Mouse (Mus musculus): ENCODE measurements around the gene Tmem210. TPM values are rescaled to one million over a fixed set of nuclear protein-coding genes. Genes with fewer than 3 reads are reported as not detected.

The Tmem210 gene
- polyA plus RNA-seq, 1 experiment from 2014 or later = not detected

- no peaks in the 10 kb centered on the region for H3K9me3 ChIP-seq (ENCODE audit: control insufficient read depth, low read length)
- WGBS = under 1% methylated on average over 53 of the region's 55 CpGs
- H3K36me3 ChIP-seq (ENCODE audit: control insufficient read depth, insufficient read depth, low read length) = peaks cover 5% of the 10 kb centered on the region
- H3K9ac ChIP-seq (ENCODE audit: low read length) = peak within 1 kb of the TSS; percentile 70
- no peaks in the 10 kb centered on the region for H3K27me3 ChIP-seq (ENCODE audit: control insufficient read depth, insufficient read depth, low read length)
- peak within 1 kb of the TSS; percentile 8; the same call in 1 of the 2 replicates for H3K27ac ChIP-seq (ENCODE audit: low read depth, low read length)
- peak; percentile 99 for DNase-seq (ENCODE audit: low spot score)
- H3K4me2 ChIP-seq (ENCODE audit: low read depth, low read length, severe bottlenecking) = peak within 1 kb of the TSS; percentile 91
- H3K4me3 ChIP-seq (ENCODE audit: low read depth, low read length) = peak within 1 kb of the TSS; percentile 91
- H3K4me1 ChIP-seq (replicated peaks; ENCODE audit: control insufficient read depth, insufficient read depth, low read length) = peaks cover 18% of the 10 kb centered on the region
- ATAC-seq (replicated peaks; ENCODE audit: low FRiP score) = peak; percentile 98
These were observed 16.0 kb upstream of the Tmem210 start, which contains the start of the genes Ssna1 and Anapc2 for GRCm38 (mm10) chr2:25271827-25272511. Gene Ssna1, minus strand, starts transcription at chr2:25272438. Gene Anapc2, plus strand, starts transcription at chr2:25272478.

DNA sequence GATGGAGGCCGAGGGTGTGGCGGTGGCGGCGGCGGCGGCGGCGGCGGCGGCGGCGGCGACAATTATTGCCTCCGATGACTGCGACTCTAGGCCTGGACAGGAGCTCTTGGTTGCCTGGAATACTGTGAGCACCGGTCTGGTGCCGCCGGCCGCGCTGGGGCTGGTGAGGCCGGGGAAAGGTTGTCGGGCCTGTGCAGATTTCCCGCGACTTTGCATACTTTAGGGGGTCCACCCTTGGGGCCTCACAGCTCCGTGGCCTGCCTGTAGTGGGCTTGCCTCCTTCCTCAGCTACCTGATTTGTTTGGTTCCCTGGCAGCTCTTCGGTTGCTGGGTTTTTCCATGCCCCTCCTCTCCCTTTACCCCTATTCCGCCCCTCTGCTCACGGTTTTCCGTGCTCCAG is 15.4 kb upstream of the Tmem210 start:
- Histone ChIP-seq H3K4me1 (replicated peaks; ENCODE audit: control insufficient read depth, insufficient read depth, low read length) (peaks cover 18% of the 10 kb centered on the region), H3K4me2 (ENCODE audit: low read depth, low read length, severe bottlenecking) (peak overlapping the region; percentile 68), H3K4me3 (ENCODE audit: low read depth, low read length) (peak overlapping the region; percentile 91), H3K9ac (ENCODE audit: low read length) (peak overlapping the region; percentile 70), H3K36me3 (ENCODE audit: control insufficient read depth, insufficient read depth, low read length) (peaks cover 5% of the 10 kb centered on the region), H3K9me3 (ENCODE audit: control insufficient read depth, low read length) (no peaks in the 10 kb centered on the region), H3K27me3 (ENCODE audit: control insufficient read depth, insufficient read depth, low read length) (no peaks in the 10 kb centered on the region), H3K27ac (ENCODE audit: low read depth, low read length) (no peak overlapping the region)
- ATAC-seq (replicated peaks; ENCODE audit: low FRiP score) (peak; percentile 62), DNase-seq (ENCODE audit: low spot score) (no peak)
- WGBS = under 1% methylated on average over 28 of the region's 29 CpGs

DNA sequence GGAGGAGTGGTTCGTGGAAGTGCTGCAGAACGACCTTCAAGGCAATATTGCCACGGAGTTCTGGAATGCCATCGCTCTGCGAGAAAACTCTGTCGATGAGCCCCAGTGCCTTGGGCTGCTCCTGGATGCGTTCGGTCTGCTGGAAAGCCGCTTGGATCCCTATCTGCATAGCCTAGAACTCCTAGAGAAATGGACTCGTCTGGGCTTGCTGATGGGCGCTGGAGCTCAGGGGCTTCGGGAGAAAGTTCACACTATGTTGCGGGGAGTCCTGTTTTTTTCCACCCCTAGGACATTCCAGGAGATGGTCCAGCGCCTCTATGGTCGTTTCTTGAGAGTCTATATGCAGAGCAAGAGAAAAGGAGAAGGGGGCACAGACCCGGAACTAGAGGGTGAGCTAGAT is 14.9 kb upstream of the Tmem210 start:
- peak overlapping the region; percentile 68 for H3K4me2 ChIP-seq (ENCODE audit: low read depth, low read length, severe bottlenecking)
- 39% methylated on average over 16 of the region's 16 CpGs for WGBS
- peaks cover 5% of the 10 kb centered on the region for H3K36me3 ChIP-seq (ENCODE audit: control insufficient read depth, insufficient read depth, low read length)
- H3K4me3 ChIP-seq (ENCODE audit: low read depth, low read length) = peak overlapping the region; percentile 91
- no peaks in the 10 kb centered on the region for H3K9me3 ChIP-seq (ENCODE audit: control insufficient read depth, low read length)
- no peak for ATAC-seq (replicated peaks; ENCODE audit: low FRiP score)
- peak overlapping the region; percentile 70 for H3K9ac ChIP-seq (ENCODE audit: low read length)
- H3K27me3 ChIP-seq (ENCODE audit: control insufficient read depth, insufficient read depth, low read length) = no peaks in the 10 kb centered on the region
- no peak overlapping the region for H3K27ac ChIP-seq (ENCODE audit: low read depth, low read length)
- H3K4me1 ChIP-seq (replicated peaks; ENCODE audit: control insufficient read depth, insufficient read depth, low read length) = peaks cover 18% of the 10 kb centered on the region
- no peak for DNase-seq (ENCODE audit: low spot score)

- Histone ChIP-seq H3K4me1 (replicated peaks; ENCODE audit: control insufficient read depth, insufficient read depth, low read length) (no peaks in the 10 kb centered on the region), H3K27ac (ENCODE audit: low read depth, low read length) (no peak overlapping the region), H3K36me3 (ENCODE audit: control insufficient read depth, insufficient read depth, low read length) (peaks cover 12% of the 10 kb centered on the region), H3K4me2 (ENCODE audit: low read depth, low read length, severe bottlenecking) (no peak overlapping the region), H3K9me3 (ENCODE audit: control insufficient read depth, low read length) (no peaks in the 10 kb centered on the region), H3K9ac (ENCODE audit: low read length) (no peak overlapping the region), H3K4me3 (ENCODE audit: low read depth, low read length) (no peak overlapping the region), H3K27me3 (ENCODE audit: control insufficient read depth, insufficient read depth, low read length) (no peaks in the 10 kb centered on the region)
- ATAC-seq (replicated peaks; ENCODE audit: low FRiP score) = no peak; the same call in 1 of the 2 replicates
- 63% methylated on average over 13 of the region's 13 CpGs for WGBS
- peak; percentile 89 for DNase-seq (ENCODE audit: low spot score)
These were observed 8.7 kb upstream of the Tmem210 start for GRCm38 (mm10) chr2:25278928-25279882.

- H3K4me3 ChIP-seq (ENCODE audit: low read depth, low read length) = no peak overlapping the region
- WGBS = 97% methylated on average over 2 of the region's 2 CpGs
- no peak overlapping the region for H3K9ac ChIP-seq (ENCODE audit: low read length)
- no peak overlapping the region for H3K4me2 ChIP-seq (ENCODE audit: low read depth, low read length, severe bottlenecking)
- H3K27ac ChIP-seq (ENCODE audit: low read depth, low read length) = no peak overlapping the region
- peaks cover 27% of the 10 kb centered on the region for H3K27me3 ChIP-seq (ENCODE audit: control insufficient read depth, insufficient read depth, low read length)
- H3K4me1 ChIP-seq (replicated peaks; ENCODE audit: control insufficient read depth, insufficient read depth, low read length) = no peaks in the 10 kb centered on the region
- no peaks in the 10 kb centered on the region for H3K9me3 ChIP-seq (ENCODE audit: control insufficient read depth, low read length)
- no peak for ATAC-seq (replicated peaks; ENCODE audit: low FRiP score)
- peaks cover 7% of the 10 kb centered on the region; the same call in 1 of the 2 replicates for H3K36me3 ChIP-seq (ENCODE audit: control insufficient read depth, insufficient read depth, low read length)
- DNase-seq (ENCODE audit: low spot score) = no peak
These were observed 2.4 kb upstream of the Tmem210 start for GRCm38 (mm10) chr2:25285551-25285950.

DNA sequence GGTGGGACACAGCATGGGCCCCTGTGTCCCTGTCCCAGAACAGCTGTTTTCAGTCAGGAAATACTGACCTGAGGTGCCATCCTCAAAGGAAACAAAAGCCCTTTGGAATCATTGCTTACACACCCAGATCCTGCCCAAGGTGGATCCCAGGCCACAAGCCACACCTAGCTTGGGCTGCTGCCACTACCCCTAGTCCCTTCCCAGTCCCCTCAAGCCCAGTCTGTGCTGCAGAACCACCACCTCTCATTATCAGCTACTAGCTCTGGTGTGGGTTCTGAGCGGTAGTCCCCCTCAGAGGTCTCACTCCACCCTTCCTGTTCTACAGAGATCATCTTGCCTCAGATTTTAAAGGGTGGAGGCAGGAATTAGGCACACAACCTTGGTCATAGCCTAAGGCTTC is 1.6 kb upstream of the Tmem210 start:
- Histone ChIP-seq H3K27me3 (ENCODE audit: control insufficient read depth, insufficient read depth, low read length) (peaks cover 35% of the 10 kb centered on the region), H3K4me3 (ENCODE audit: low read depth, low read length) (no peak overlapping the region), H3K9me3 (ENCODE audit: control insufficient read depth, low read length) (no peaks in the 10 kb centered on the region), H3K4me1 (replicated peaks; ENCODE audit: control insufficient read depth, insufficient read depth, low read length) (no peaks in the 10 kb centered on the region; the same call in 1 of the 2 replicates), H3K36me3 (ENCODE audit: control insufficient read depth, insufficient read depth, low read length) (peaks cover 7% of the 10 kb centered on the region; the same call in 1 of the 2 replicates), H3K9ac (ENCODE audit: low read length) (no peak overlapping the region), H3K4me2 (ENCODE audit: low read depth, low read length, severe bottlenecking) (no peak overlapping the region), H3K27ac (ENCODE audit: low read depth, low read length) (no peak overlapping the region)
- ATAC-seq (replicated peaks; ENCODE audit: low FRiP score) = no peak
- 88% methylated on average over 1 of the region's 1 CpGs for WGBS
- no peak for DNase-seq (ENCODE audit: low spot score)

DNA sequence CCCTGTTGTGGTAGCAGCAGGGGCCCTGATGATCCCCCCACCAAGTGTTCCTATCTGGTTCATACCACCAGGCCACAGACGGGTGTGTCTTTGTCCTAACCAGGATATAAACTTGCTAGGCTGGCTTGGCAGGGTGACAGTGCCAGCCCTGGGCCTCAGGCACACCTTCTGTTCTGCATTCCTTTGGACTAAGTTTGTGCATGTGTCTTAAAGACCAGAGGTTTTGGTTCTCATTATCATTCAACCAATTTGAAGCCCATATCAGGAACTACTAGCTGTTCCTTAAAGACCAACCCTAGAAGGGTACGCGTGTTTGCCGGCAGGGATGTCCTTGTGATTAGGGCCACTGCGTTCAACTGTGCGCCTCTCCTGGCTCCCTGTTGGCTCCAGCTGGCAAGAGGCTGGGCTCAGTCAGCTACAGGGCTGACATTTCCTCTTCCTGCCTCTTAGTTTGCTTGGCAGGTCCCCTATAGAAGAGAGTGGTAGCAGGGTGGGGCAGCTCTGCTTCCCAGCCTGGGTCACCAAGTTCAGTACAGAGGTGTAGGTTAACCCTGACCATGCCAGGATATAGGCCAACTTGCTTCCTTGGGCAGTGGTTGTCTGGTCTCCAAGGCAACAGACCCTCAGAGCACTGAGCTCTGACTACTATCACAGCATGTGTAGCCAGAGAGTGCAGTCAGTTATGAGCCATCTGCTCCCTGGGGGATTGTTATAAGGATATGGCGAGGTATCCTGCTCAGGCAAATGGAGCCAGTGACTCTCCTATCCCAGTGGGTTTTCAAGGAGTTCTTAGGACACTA is 908 bp upstream of the Tmem210 start:
- Histone ChIP-seq H3K9me3 (ENCODE audit: control insufficient read depth, low read length) (no peaks in the 10 kb centered on the region), H3K27me3 (ENCODE audit: control insufficient read depth, insufficient read depth, low read length) (peaks cover 42% of the 10 kb centered on the region), H3K36me3 (ENCODE audit: control insufficient read depth, insufficient read depth, low read length) (peaks cover 7% of the 10 kb centered on the region; the same call in 1 of the 2 replicates), H3K4me3 (ENCODE audit: low read depth, low read length) (no peak overlapping the region), H3K4me1 (replicated peaks; ENCODE audit: control insufficient read depth, insufficient read depth, low read length) (peaks cover 1% of the 10 kb centered on the region; the same call in 1 of the 2 replicates), H3K27ac (ENCODE audit: low read depth, low read length) (no peak overlapping the region), H3K4me2 (ENCODE audit: low read depth, low read length, severe bottlenecking) (no peak overlapping the region), H3K9ac (ENCODE audit: low read length) (no peak overlapping the region)
- DNase-seq (ENCODE audit: low spot score) (no peak), ATAC-seq (replicated peaks; ENCODE audit: low FRiP score) (no peak)
- 54% methylated on average over 7 of the region's 7 CpGs for WGBS
